In genomic region chr17:11413688-11414087, GRCm38 (mm10) we compare ENCODE assay signal across 24 mouse cellular contexts.
DNase-seq lines count a peak whose midpoint lies in the region; ATAC-seq and TF ChIP-seq lines count a peak whose summit lies in the region.
"Had no signal": no experiment of that assay in that cellular context is flagged by ENCODE, and none has a peak within 500 bp of the region (broad histone marks: within the 10 kb centered on the region; RNA-seq: fewer than 3 reads in every experiment).

No protein-coding gene starts in this region.

- H3K27ac ChIP-seq in midbrain, embryonic 11.5 days (ENCODE audit: low read depth, low read length), result no peak overlapping the region
- no peak overlapping the region for H3K27ac ChIP-seq in midbrain, postnatal 0 days (ENCODE audit: low read depth, low read length)
- H3K27ac ChIP-seq: embryonic facial prominence, embryonic 10.5 days; embryonic facial prominence, embryonic 12.5 days; forebrain, embryonic 13.5 days; forebrain, embryonic 15.5 days had no signal

- TF ChIP-seq CTCF in midbrain, postnatal 0 days (IDR thresholded peaks at IDR 0.05), result no peak

- ATAC-seq in midbrain, embryonic 11.5 days (ENCODE audit: low FRiP score), result no peak
- no peak for ATAC-seq in midbrain, postnatal 0 days (ENCODE audit: low FRiP score)
- ATAC-seq: activated CD4-positive, CD25-positive, alpha-beta regulatory T cell, adult 4 months; CD4-positive, CD25-positive, alpha-beta regulatory T cell, adult 4 months; forebrain, embryonic 13.5 days; forebrain, embryonic 15.5 days; forebrain, postnatal 0 days; Patski had no signal

- WGBS in midbrain, embryonic 11.5 days, result 57% methylated on average over 5 of the region's 5 CpGs
- WGBS in midbrain, postnatal 0 days, result 53% methylated on average over 5 of the region's 5 CpGs

- H3K36me3 ChIP-seq in midbrain, embryonic 11.5 days (ENCODE audit: control insufficient read depth, insufficient read depth, low read length), result no peaks in the 10 kb centered on the region
- no peaks in the 10 kb centered on the region for H3K36me3 ChIP-seq in midbrain, postnatal 0 days (ENCODE audit: insufficient read depth, low read length)
- H3K36me3 ChIP-seq: embryonic facial prominence, embryonic 10.5 days; embryonic facial prominence, embryonic 12.5 days; forebrain, embryonic 15.5 days; G1E had no signal

- H3K4me2 ChIP-seq in midbrain, embryonic 11.5 days, result no peak overlapping the region
- H3K4me2 ChIP-seq in midbrain, postnatal 0 days (ENCODE audit: low read depth, low read length, poor library complexity, severe bottlenecking), result no peak overlapping the region
- H3K4me2 ChIP-seq: embryonic facial prominence, embryonic 12.5 days; forebrain, embryonic 13.5 days; forebrain, embryonic 15.5 days had no signal

- no peaks in the 10 kb centered on the region for H3K27me3 ChIP-seq in midbrain, embryonic 11.5 days (ENCODE audit: control insufficient read depth, insufficient read depth, low read length)
- H3K27me3 ChIP-seq in midbrain, postnatal 0 days (ENCODE audit: insufficient read depth, low read length), result no peaks in the 10 kb centered on the region
- H3K27me3 ChIP-seq: CH12.LX; embryonic facial prominence, embryonic 12.5 days; forebrain, embryonic 13.5 days; forebrain, embryonic 15.5 days; Patski had no signal

- H3K4me3 ChIP-seq in midbrain, embryonic 11.5 days (ENCODE audit: low read depth, low read length), result no peak overlapping the region
- no peak overlapping the region for H3K4me3 ChIP-seq in midbrain, postnatal 0 days (ENCODE audit: low read depth, low read length)
- H3K4me3 ChIP-seq: embryonic facial prominence, embryonic 10.5 days; embryonic facial prominence, embryonic 12.5 days; forebrain, embryonic 13.5 days; forebrain, embryonic 15.5 days had no signal

- H3K9me3 ChIP-seq in midbrain, embryonic 11.5 days (ENCODE audit: control insufficient read depth, low read length), result no peaks in the 10 kb centered on the region
- no peaks in the 10 kb centered on the region for H3K9me3 ChIP-seq in midbrain, postnatal 0 days (ENCODE audit: low read length)
- H3K9me3 ChIP-seq: embryonic facial prominence, embryonic 10.5 days; embryonic facial prominence, embryonic 12.5 days; forebrain, embryonic 13.5 days; forebrain, embryonic 15.5 days; G1E had no signal

- peak; percentile 52 to 64 for DNase-seq in adrenal gland, adult (ENCODE audit: inconsistent age in 2 of 2, low spot score in 1 of 2)
- DNase-seq in adrenal gland, adult 8-10 months, result no peak
- DNase-seq in adrenal gland, postnatal 10 days, result peak; percentile 10
- DNase-seq in adrenal gland, adult 18-20 months (ENCODE audit: low spot score in 2 of 2), result no peak
- peak; percentile 6 for DNase-seq in embryo, embryonic 10.5 days (ENCODE audit: low spot score)
- DNase-seq in embryo, embryonic 9.5 days (ENCODE audit: extremely low spot score), result no peak
- peak; percentile 51 for DNase-seq in midbrain, embryonic 11.5 days (ENCODE audit: low spot score, missing footprints)
- DNase-seq in midbrain, postnatal 0 days (ENCODE audit: low spot score), result no peak
- DNase-seq: B cell, adult 2 months; cerebellum, adult 11-12 months; cerebellum, adult 2 months; cerebellum, adult 9-10 months; cerebellum, postnatal 25 days; embryo, embryonic 11 days; forebrain, postnatal 0 days had no signal

- H3K9ac ChIP-seq in midbrain, embryonic 11.5 days (ENCODE audit: low read length), result no peak overlapping the region
- H3K9ac ChIP-seq in midbrain, postnatal 0 days (replicated peaks; ENCODE audit: low read length, poor library complexity, severe bottlenecking), result no peak overlapping the region
- H3K9ac ChIP-seq: embryonic facial prominence, embryonic 12.5 days; forebrain, embryonic 13.5 days; forebrain, embryonic 15.5 days; forebrain, postnatal 0 days had no signal

- no peaks in the 10 kb centered on the region for H3K4me1 ChIP-seq in midbrain, embryonic 11.5 days (ENCODE audit: control insufficient read depth, insufficient read depth, low read length)
- no peaks in the 10 kb centered on the region for H3K4me1 ChIP-seq in midbrain, postnatal 0 days (ENCODE audit: insufficient read depth, low read length)
- H3K4me1 ChIP-seq: embryonic facial prominence, embryonic 10.5 days; embryonic facial prominence, embryonic 12.5 days; forebrain, embryonic 13.5 days; forebrain, embryonic 15.5 days had no signal

Comparison
In these comparisons a context has a peak if more than half of its experiments do, and no peak if none do; other contexts are left out.
1. DNase-seq: peak in adrenal gland, adult (2 of 2), adrenal gland, postnatal 10 days (single experiment), embryo, embryonic 10.5 days (single experiment) and midbrain, embryonic 11.5 days (single experiment); none in adrenal gland, adult 8-10 months (single experiment), adrenal gland, adult 18-20 months (0 of 2), embryo, embryonic 9.5 days (single experiment) and midbrain, postnatal 0 days (single experiment).